Mouse (Mus musculus): ENCODE measurements at regions not wholly inside any gene's neighbourhood (a gene's known extent, or its start where the extent isn't known, plus 50 kb on each side); places are given as distances from the start of the nearest gene placed in this dataset.

DNA sequence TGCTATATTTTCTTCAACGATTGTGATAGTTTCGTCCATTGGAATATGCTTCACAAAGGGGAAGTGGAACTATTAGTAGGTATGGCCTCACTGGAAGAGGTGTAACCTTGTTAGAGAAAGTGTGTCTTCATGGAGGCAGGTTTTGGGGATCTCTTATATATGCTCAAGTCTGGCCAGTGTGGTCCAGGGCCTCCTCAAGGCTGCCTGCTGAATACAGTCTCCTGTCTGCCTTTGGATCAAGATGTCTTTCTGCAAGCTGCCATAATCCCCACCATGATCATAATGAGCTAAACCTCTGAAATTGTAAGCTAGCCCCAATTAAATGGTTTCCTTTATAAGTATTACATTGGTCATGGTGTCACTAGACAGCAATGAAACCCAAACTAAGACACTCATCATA, 384.3 kb downstream of the Btbd3 start:
- DNase-seq (ENCODE audit: low read depth, low spot score), result no peak

DNA sequence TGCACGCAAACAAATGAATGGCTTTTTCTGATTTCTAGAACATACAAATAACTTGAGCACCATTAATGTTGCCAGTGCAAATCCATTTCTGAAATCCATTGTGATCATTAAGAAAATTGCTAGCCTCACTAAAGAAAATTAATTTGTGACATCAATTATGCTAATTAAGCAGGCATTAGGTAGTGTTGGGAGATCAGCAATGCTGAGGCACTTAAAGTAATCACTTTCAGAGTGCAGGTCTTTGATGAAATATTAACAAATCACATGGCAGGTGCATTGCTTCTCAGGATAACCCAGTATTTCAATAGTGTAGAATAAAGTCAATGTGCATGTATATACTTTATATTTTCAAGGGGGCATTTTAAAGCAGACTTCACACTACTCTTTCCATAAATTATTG, 385.0 kb downstream of the Btbd3 start:
- DNase-seq (ENCODE audit: low read depth, low spot score), result no peak

DNA sequence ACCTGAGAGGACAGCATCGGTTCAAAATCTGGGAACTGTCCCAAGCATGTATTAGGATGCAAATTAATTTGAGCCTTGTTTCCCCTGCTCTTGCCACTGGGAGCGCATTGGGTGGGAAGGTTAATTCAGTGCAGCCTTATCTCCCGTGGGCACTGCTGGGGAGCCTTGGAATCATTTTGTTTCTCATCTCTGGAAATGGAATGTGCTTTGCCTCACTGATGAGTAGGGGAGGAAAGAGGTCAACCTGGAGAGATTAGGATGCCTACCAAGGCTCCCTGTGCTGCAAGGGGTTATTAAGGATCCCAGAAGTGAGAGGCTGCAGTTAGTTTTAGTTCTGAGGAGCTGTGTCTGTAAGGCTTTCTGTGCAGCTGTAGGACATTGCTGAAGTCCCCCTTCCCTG, 392.3 kb downstream of the Btbd3 start:
- no peak for DNase-seq (ENCODE audit: low read depth, low spot score)

DNA sequence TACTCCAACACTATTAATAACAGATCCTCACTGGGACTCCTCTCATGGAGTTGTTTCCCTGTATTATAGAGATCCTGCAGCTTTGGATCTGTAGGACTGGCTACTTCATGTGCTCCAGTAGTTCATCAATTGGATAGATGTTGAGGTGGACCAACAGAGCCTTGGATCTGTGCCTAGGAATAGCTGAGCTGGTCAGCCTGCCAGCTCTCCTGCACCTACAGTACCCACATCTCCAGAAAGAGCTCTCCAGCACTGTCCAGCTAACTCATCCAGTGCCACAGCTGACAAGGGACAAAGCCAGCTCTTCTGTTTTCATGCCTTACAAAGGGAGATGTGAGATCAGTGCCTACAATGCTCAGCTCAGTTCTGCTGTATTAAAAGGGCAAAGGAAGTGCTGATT, 403.0 kb downstream of the Btbd3 start:
- no peak for DNase-seq (ENCODE audit: low read depth, low spot score)

DNA sequence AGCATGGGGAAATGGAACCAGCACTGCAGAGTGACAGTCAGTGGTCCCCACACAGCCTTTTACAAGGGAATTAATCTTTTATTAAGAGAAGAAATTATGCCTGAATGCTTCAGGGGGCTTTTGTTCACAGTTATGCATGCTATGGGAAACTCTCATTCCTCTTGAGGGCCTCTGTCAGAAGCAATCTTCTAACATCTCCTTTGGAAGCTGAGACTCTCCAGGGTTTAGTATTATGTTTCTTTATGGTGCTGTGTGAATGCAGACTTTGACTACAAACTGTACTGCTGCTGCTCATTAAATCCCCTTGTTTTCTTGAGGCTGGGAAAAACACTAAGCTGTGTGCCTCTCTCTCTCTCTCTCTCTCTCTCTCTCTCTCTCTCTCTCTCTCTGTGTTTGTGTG, 413.9 kb downstream of the Btbd3 start:
- DNase-seq (ENCODE audit: low read depth, low spot score), result no peak

DNA sequence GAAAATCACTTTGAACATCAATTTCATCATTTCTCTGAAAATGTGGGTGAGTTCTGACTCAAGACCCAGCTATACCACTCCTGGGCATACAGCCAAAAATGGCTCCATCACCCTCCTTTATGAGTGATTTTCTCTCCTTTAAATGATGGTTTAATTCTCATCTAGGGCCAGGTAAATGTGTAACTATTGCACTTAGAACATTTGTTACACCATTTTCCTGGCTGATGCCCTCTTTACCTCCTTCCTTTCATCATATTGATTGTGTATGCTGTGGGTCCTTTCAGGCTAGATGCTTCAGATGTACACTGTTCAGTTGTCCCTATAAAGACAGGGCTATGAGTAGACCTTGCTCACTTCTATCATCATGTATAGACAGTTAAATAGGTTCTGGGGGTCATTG, 418.4 kb downstream of the Btbd3 start:
- DNase-seq (ENCODE audit: low read depth, low spot score), result no peak

DNA sequence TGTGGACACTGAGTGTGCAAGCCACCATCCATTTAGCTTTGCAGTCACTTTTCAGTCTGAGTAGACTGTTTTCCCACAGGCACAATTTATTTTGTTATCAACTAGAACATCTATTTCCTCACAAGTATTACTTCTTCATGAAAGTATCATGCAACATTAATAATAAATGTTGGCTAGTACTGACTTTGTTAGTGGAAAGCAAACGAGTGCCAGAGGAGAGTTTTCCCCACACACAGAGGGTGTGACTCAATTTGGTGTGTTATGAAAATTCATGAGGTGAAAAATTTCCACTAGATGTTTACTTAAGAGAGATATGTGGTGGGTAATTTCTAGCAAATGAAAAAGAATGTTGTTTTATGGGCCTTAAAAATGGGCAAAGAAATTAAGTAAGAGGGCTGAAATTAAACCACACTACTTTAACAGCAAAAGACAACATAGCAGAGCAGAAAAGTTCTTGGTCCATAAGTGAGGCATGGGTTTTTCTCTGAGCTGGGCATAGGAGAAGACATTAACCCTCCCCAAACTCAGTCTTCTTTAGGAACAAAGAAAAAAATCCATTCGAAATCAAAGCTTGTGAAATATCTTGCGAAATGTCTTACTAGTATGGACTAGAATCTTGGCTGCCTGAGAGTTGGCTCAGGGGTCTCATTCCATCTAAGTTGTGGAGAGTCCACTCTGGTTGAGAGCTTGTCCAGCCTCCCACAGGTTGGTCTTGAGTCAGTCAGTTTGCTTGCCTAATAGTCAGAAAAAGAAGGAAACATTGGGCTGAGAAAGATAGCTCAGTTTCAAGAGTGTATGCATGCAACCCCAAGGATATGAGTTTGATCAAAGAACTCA, 419.1 kb downstream of the Btbd3 start:
- no peak for DNase-seq (ENCODE audit: low read depth, low spot score)

DNA sequence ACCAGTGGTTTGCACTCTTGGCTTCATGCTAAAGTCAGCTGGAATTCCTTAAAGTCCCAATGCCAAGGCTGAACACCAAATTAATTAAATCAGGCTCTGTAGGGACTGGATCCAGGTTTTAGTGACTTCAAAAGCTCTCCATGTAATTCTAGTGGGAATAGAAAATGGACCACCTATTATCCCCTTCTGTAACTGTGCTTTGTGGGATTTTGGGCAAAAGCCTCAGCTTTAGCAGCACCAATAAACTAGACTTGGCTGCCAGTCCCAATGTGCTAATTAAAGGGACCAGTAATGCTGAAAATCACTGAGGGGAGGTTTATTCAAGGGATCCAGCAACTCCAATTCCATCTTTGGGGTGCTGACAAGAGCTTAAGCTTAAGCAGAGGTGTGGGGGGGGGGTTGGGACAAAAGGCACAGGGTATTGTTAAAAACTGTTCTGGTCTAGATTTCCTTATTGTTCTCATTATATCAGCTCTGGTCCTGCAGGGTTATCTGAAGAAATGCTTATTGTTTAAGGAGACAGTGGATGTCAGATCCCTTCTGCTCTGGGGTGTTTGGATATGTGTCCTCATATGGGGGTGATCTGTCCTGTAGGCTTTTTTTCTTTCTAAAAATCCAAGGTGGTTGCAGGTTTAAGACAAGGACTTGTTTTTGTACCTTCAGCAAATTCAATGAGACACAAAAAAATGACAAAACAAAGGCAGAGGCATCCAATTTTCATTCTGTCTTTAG, 431.9 kb downstream of the Btbd3 start:
- no peak for DNase-seq (ENCODE audit: low read depth, low spot score)

DNA sequence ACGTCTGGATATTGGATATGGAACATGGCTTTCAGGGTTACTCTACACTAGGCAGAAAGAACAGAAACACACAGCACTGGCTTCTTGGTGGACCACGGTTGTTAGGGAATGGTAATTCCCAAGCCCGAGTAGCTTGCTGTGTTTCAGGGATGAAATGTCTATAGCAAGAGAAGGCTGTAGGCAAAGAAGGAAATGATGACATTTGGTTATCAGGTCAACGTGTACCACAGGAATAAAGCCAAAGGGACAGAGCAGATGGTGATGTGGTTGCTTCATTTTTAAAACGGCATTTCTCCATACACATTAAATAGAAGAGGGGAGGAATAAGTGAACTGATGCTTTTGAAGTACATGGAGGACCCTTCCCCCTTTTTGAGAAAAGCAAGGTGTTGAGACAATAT, 433.1 kb downstream of the Btbd3 start:
- DNase-seq (ENCODE audit: low read depth, low spot score), result no peak

DNA sequence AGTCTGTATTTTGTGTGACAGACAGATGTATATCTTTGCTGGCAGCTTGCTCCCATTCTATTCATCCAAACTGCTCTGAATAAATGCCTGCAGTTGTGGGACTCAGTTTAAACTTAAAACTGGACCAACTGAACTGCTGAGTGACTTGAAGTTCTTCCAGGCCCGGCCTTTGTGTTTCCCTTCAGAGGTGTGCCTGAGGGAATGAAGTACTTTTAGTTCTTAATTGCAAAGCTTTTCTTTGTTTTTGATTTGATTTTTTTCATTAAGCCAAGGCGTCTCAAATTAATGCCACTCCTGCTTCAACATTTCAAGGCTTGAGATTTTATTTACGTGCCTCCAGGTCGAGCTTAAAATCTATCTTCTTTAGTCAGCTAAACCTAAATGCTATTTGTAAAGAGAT, 446.4 kb downstream of the Btbd3 start:
- no peak for DNase-seq (ENCODE audit: low read depth, low spot score)

DNA sequence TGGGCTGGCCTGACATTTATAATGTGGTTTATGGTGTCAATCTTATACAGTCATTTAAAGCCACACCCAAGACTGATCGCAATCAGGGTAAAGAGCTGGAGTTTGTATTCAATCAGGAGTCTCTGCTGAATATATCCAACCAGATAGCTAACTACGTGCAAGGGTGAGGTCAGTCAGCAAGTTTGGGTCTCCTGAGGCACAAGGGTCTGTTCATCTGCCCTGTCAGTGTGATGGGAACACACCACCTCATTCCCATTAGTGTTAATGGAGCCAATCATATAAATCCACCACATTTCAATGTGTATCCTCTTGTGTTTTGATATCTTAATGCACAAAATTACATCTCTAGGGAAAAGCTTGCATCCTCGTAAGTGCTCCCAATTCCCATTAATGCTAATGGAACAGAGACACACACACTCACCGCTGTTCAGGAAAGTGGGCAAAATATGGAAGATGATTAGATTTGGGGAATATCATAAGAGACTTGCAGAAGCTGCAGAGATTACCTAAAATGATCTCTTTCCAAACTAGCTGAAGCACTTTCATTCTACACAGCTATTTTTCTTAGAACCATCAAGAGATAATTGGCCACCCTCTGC, 447.7 kb downstream of the Btbd3 start:
- DNase-seq (ENCODE audit: low read depth, low spot score), result no peak

DNA sequence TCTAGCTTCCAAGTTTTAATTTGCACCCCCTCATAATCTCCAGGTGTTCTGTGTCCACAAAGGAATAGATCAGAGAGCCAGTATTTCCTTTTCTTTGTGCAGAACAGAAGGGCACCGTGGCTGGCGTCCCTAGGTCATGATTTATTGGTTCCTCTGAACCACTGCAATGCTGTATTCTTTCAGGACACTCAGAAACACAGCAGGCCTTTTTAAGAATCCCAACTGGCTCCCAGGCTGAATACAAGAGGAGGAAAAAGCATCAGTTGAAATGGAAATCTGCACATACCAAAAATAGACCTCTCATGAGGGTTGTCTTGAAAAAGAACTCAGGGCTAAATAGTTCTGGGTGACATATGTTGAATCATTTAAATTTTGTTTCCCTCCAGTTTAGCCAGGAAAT, 452.4 kb downstream of the Btbd3 start:
- DNase-seq (ENCODE audit: low read depth, low spot score), result no peak

DNA sequence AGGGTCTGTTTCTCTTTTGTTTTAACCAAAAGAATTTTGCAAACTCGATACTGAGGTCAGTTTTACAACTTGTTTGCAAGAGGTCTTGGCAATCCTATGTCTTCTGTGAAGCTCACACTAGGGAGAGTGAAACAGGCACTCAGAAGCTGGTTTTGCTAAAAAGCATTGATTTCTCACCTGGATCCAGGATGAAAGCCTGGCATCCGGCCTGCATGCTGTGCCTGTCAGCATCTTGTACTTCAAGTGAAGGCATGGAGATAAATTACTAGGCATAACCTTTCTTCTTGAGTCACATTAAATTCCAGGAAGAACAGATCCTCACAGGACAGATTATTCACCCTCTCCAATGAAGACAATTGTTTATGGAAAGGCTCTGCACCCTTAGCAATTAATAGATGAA, 477.5 kb downstream of the Btbd3 start:
- no peak for DNase-seq (ENCODE audit: low read depth, low spot score)

DNA sequence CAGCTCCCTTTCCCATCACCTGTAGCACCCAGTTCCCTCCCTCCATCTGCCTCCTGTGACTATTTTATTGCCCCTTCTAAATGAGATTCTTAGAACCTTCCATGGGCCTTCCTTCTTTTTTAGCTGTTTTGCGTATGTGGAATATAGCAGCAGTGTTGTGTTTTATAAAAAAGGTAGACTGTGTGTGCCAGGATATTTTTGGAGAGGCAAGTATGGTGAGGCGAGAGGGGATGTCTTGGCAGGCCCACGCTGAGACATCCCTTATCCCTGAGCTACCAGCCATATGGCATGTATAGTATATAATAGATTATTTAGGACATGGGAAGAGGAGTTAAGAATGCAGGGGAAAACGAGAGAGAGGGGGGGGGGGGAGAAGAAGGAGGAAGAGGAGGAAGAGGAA, 488.4 kb downstream of the Btbd3 start:
- no peak for DNase-seq (ENCODE audit: low read depth, low spot score)

DNA sequence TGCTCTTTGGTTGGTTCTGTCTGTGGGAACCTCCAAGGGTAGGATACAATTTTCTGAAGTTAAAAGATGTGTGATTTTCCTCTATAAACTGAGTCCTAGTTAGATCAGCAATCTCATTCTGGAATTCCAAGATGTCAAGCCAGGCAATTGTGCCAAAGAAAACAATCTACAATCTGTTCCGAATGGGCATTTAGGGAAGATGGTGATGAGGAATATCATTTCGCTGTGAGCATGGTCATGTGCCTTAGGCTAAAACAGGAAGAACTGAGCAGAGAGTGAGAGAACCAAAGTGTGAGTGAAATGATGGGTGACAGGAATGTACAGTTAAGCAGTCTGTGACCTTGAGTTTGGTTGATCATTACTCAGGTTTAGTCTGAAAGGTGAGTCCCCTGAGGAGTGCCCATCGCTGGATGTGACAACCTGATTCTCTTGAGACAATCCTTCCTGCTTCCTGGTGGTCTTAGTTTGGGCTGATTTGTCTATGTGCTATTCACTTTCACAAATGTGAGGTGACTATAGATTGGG, 504.1 kb downstream of the Btbd3 start:
- no peak for DNase-seq (ENCODE audit: low read depth, low spot score)

DNA sequence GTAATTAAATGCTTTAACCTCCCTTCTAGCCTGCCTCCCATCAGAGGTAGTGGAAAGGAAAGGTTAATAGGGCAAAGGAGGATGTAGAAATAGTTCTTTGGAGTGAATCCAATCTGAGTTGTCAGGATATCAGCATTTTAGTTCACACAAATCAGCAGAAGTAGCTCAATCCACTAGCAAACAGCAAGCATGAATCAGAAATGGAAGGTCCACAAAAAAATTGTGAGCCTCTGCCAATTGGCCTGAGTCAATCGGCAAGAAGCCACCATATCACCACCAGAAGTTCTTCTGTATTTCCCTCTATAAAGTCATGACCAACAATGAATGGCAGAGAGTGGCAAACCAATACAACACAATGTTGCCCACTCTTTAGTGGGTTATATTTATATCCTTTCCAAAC, 505.0 kb downstream of the Btbd3 start:
- DNase-seq (ENCODE audit: low read depth, low spot score), result no peak

DNA sequence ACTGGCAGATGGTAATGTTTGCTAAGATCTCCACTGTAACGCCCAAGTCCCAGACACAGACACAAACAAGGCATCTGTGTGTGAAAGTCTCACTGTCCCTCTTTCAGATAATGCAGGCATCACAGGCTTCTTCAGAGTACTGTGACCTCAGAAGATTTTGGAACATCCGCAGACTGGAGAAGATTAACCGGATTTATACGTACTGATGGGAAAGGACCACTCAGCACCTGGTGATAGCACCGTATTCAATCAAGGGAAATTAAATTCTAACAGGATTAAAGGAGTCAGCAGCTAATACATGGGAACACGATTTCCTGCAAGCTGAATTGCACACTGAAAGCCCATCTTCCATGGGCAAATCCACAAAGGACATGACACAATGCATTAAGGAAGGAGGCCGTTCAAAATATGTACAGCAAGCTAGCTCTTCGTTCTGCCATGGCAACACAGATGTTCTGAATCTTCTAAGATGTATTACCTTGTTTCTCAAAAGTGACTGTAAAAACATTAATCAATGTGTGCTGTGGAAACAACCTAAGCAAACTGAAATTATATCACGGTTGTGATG, 510.0 kb downstream of the Btbd3 start:
- DNase-seq (ENCODE audit: low read depth, low spot score), result no peak

DNA sequence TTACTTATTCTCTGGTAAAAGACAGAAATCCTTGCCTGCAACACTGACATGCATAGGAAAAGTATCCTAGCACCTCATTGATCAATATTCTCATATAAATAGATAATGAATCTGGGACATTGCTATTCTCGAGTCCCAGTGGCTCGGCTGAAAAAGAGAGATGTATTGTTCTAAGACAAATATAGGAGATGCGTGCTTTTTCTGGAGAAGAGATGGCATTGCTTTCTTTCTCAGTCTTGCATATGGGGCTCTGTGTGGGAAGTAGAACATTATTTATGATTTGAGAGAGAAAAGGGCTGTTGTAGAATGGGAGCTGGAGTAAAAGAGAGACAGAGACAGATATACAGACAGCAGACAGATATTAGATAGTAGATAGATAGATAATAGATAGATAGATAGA, 527.4 kb downstream of the Btbd3 start:
- no peak for DNase-seq (ENCODE audit: low read depth, low spot score)

DNA sequence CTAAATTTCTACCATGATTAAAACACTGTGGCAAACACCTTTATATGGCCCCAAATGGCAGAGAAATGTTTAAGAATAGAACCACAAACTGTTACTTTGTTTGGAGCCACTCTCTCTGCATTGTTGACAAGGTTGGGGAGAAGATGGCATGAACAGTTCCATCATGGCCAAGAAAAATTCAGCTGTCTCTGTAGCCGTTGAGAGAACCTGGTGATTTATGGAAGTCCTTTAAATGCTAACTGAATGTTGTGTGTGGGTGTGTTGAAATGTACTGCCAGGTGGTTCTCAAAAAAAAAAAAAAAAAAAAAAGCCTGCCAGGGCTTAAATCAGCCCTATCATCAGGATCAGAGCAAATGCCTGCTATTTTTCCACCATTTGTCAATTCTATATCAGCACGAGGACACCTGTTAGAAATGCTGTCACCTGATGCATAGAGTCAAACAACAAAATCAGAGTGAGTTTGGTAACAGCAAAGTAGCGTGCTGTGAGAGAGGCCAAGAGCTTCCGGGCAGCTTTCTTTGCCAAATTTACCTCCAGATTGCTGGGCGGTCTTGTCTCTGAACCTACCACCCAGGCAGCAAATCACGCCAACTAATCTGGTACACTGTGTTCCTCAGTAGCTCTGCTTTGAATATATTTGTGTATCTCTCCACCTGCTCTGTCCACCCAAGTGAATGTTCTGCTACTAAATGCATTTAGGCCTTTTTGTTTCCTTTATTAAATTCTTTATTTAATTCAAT, 536.5 kb downstream of the Btbd3 start:
- no peak for DNase-seq (ENCODE audit: low read depth, low spot score)

DNA sequence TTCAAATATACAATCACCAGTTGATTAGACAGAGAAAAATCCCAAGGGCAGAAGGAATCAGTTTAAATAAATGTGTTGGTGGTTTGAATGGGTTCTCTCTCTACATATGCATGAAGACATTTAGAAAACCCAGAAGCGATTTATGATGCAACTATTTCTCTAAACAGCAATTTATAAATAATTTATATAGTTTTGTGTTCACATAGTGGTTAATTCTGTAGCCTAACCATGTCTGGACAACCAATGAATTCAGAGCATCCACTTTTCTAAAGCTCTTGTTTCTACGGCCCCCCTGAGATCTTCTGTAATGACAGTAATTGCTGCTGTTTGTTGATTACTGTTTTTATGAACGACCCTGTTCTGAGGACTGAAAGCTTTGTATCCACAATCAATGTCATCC, 549.8 kb downstream of the Btbd3 start:
- no peak for DNase-seq (ENCODE audit: low read depth, low spot score)

DNA sequence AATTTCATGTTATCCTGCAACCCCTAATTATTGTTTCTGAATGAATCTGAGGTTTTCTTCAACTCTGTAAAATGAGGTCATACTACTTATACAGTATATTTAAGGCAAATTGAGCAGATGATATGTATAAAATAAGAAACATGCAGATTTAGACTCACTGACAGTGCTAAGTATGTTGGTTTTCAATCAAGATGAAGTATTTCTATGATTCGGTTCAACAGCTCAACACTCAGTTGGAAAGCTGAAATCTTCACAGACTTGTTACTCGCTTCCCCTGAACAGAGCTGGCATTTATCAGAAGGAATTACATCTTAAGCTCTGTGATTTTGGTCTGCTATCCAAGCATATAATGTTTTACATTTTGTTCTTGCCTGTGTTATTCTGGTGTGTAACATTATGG, 553.4 kb downstream of the Btbd3 start:
- no peak for DNase-seq (ENCODE audit: low read depth, low spot score)

DNA sequence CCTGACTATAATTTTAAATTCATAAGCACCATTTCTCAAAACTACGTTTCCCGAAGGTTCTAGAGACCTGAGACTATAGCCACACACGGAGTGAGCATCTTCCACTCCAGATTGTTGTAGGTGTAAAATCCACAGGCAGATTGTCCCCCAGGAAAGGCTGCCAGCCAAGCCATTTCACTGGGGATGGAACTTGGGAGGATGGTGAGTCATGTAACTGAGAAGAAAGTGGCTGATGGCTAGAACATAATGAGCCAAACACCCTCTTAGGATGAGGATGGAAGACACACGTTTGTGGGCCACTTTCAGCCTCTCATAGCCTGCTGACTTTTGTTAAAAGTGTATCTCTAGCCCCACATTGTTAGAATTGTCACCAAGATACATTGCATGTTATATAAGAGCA, 564.1 kb downstream of the Btbd3 start:
- DNase-seq (ENCODE audit: low read depth, low spot score), result no peak
